Mouse (Mus musculus): ENCODE results near the gene Hsp90ab1. TPM values are rescaled to one million over a fixed set of nuclear protein-coding genes. Genes with fewer than 3 reads are reported as not detected.

Hsp90ab1 gene
- total and polyA plus RNA-seq, 3 experiments: 464 to 1,319 (median 1,183) TPM

DNA sequence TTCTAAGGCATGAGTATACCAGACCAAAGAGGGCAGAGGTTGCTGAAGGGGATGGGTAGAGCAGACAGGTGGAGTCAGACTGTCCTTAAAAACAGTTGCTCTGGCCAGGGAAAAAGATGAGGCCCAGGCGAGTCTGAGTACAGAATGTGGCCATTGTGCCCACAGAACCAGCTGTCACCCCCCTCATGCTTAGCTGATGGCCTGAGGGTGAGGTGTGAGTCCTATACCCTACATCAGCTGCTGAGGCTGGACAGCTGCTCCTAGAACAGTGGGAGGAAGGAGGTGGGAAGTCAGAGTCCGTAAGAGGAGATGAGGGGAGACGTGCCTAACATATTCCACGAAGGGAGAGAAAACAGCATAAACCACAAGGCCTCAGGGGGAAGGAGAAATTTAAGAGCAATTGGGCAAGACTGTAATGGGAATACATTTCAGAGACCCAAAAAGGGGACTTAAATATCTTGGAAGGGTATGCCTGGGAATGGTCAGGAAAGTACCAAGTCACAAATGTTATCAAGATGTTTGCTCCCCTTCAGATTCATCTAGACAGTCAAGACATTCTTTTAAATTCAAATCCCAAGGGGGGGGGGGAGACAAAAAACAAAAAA, 43.1 kb upstream of the Hsp90ab1 start:
- H3K4me3 ChIP-seq: no peak overlapping the region
- H3K27ac ChIP-seq: no peak overlapping the region
- H3K27me3 ChIP-seq (ENCODE audit: control insufficient read depth, insufficient read depth, low read length): no peaks in the 10 kb centered on the region
- 71% methylated on average over 4 of the region's 4 CpGs for WGBS
- no peaks in the 10 kb centered on the region for H3K79me2 ChIP-seq (replicated peaks; ENCODE audit: control insufficient read depth, insufficient read depth, low read length)
- intact Hi-C loops (cut with DNase I): no loop called here
- TF ChIP-seq POLR2A (IDR thresholded peaks at IDR 0.05; ENCODE audit: insufficient read depth, low read depth, low read length) (no peak), CTCF (IDR thresholded peaks at IDR 0.05) (no peak), EP300 (IDR thresholded peaks at IDR 0.05; ENCODE audit: insufficient read depth, low read depth, low read length) (no peak)
- peaks cover 4% of the 10 kb centered on the region for H3K4me1 ChIP-seq (ENCODE audit: control insufficient read depth, insufficient read depth, low read length)
- H3K9ac ChIP-seq (ENCODE audit: low read depth, low read length): no peak overlapping the region
- no peak for DNase-seq
- H3K36me3 ChIP-seq (ENCODE audit: control insufficient read depth, insufficient read depth, low read length): no peaks in the 10 kb centered on the region

GRCm38 (mm10) chr17:45612921-45613320, 39.9 kb upstream of the Hsp90ab1 start:
- Histone ChIP-seq H3K79me2 (replicated peaks; ENCODE audit: control insufficient read depth, insufficient read depth, low read length) (no peaks in the 10 kb centered on the region), H3K27ac (no peak overlapping the region), H3K27me3 (ENCODE audit: control insufficient read depth, insufficient read depth, low read length) (no peaks in the 10 kb centered on the region), H3K36me3 (ENCODE audit: control insufficient read depth, insufficient read depth, low read length) (peaks cover 2% of the 10 kb centered on the region; the same call in 1 of the 2 replicates), H3K9ac (ENCODE audit: low read depth, low read length) (no peak overlapping the region), H3K4me1 (ENCODE audit: control insufficient read depth, insufficient read depth, low read length) (peaks cover 9% of the 10 kb centered on the region), H3K4me3 (no peak overlapping the region)
- DNase-seq: no peak
- intact Hi-C loops (cut with DNase I): no loop called here
- TF ChIP-seq EP300 (IDR thresholded peaks at IDR 0.05; ENCODE audit: insufficient read depth, low read depth, low read length): no peak
- no peak for TF ChIP-seq POLR2A (IDR thresholded peaks at IDR 0.05; ENCODE audit: insufficient read depth, low read depth, low read length)
- no peak for TF ChIP-seq CTCF (IDR thresholded peaks at IDR 0.05)
- 65% methylated on average over 7 of the region's 7 CpGs for WGBS

- 58% methylated on average over 8 of the region's 8 CpGs for WGBS
- intact Hi-C loops (cut with DNase I): no loop called here
Measured at GRCm38 (mm10) chr17:45612008-45612407, 38.9 kb upstream of the Hsp90ab1 start.

GRCm38 (mm10) chr17:45610144-45610866, 37.2 kb upstream of the Hsp90ab1 start:
- DNase-seq: peak; percentile 57 to 70
- Histone ChIP-seq H3K27me3 (ENCODE audit: control insufficient read depth, insufficient read depth, low read length) (no peaks in the 10 kb centered on the region), H3K4me3 (no peak overlapping the region), H3K79me2 (replicated peaks; ENCODE audit: control insufficient read depth, insufficient read depth, low read length) (no peaks in the 10 kb centered on the region), H3K4me1 (ENCODE audit: control insufficient read depth, insufficient read depth, low read length) (peaks cover 9% of the 10 kb centered on the region), H3K36me3 (ENCODE audit: control insufficient read depth, insufficient read depth, low read length) (peaks cover 2% of the 10 kb centered on the region; the same call in 1 of the 2 replicates), H3K27ac (peak overlapping the region; percentile 52), H3K9ac (ENCODE audit: low read depth, low read length) (peak overlapping the region; percentile 50)
- WGBS: 9% methylated on average over 5 of the region's 5 CpGs
- intact Hi-C loops (cut with DNase I): no loop called here
- no peak for TF ChIP-seq EP300 (IDR thresholded peaks at IDR 0.05; ENCODE audit: insufficient read depth, low read depth, low read length)
- TF ChIP-seq POLR2A (IDR thresholded peaks at IDR 0.05; ENCODE audit: insufficient read depth, low read depth, low read length): no peak

More at GRCm38 (mm10) chr17:45612008-45612407, 38.9 kb upstream of the Hsp90ab1 start:
- no peak overlapping the region for H3K27ac ChIP-seq
- TF ChIP-seq POLR2A (IDR thresholded peaks at IDR 0.05; ENCODE audit: insufficient read depth, low read depth, low read length) (no peak), CTCF (IDR thresholded peaks at IDR 0.05) (no peak), EP300 (IDR thresholded peaks at IDR 0.05; ENCODE audit: insufficient read depth, low read depth, low read length) (no peak)
- peaks cover 2% of the 10 kb centered on the region; the same call in 1 of the 2 replicates for H3K36me3 ChIP-seq (ENCODE audit: control insufficient read depth, insufficient read depth, low read length)
- no peaks in the 10 kb centered on the region for H3K27me3 ChIP-seq (ENCODE audit: control insufficient read depth, insufficient read depth, low read length)
- H3K4me3 ChIP-seq: no peak overlapping the region
- no peak for DNase-seq
- peaks cover 9% of the 10 kb centered on the region for H3K4me1 ChIP-seq (ENCODE audit: control insufficient read depth, insufficient read depth, low read length)
- no peaks in the 10 kb centered on the region for H3K79me2 ChIP-seq (replicated peaks; ENCODE audit: control insufficient read depth, insufficient read depth, low read length)
- H3K9ac ChIP-seq (ENCODE audit: low read depth, low read length): no peak overlapping the region

DNA sequence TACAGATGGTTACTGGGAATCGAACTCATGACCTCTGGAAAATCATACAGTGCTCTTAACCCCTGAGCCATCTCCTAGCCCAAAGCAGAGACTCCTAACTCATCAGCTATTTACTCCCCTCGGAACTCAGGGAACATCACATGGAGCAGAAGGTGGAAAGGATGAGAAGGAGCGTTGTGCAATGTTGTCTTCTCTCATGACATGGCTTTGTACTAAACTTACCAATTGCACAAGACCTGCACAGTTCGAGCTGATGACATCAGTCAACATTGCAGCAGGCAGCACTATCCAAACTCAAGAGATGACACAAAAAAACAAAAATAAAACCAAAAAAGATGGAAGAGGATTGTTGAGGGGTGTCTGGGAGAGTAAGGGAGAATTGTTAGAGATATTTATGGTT, 35.3 kb upstream of the Hsp90ab1 start:
- TF ChIP-seq CTCF (IDR thresholded peaks at IDR 0.05) (no peak), POLR2A (IDR thresholded peaks at IDR 0.05; ENCODE audit: insufficient read depth, low read depth, low read length) (no peak)
- WGBS: 85% methylated on average over 4 of the region's 4 CpGs

More for the DNA sequence above, 35.3 kb upstream of the Hsp90ab1 start:
- H3K4me1 ChIP-seq (ENCODE audit: control insufficient read depth, insufficient read depth, low read length): peaks cover 9% of the 10 kb centered on the region
- H3K36me3 ChIP-seq (ENCODE audit: control insufficient read depth, insufficient read depth, low read length): peaks cover 2% of the 10 kb centered on the region; the same call in 1 of the 2 replicates
- no peaks in the 10 kb centered on the region for H3K27me3 ChIP-seq (ENCODE audit: control insufficient read depth, insufficient read depth, low read length)
- H3K9ac ChIP-seq (ENCODE audit: low read depth, low read length): no peak overlapping the region
- DNase-seq: no peak
- H3K79me2 ChIP-seq (replicated peaks; ENCODE audit: control insufficient read depth, insufficient read depth, low read length): no peaks in the 10 kb centered on the region
- intact Hi-C loops (cut with DNase I): no loop called here
- no peak overlapping the region for H3K4me3 ChIP-seq
- no peak overlapping the region for H3K27ac ChIP-seq
